Mouse (Mus musculus): Measurements from ENCODE around the gene Tns4. TPM values are rescaled to one million over a fixed set of nuclear protein-coding genes. Genes with fewer than 3 reads are reported as not detected.

Gene Tns4
- polyA plus RNA-seq, 1 experiment from 2014 or later, result 0.13 TPM

DNA sequence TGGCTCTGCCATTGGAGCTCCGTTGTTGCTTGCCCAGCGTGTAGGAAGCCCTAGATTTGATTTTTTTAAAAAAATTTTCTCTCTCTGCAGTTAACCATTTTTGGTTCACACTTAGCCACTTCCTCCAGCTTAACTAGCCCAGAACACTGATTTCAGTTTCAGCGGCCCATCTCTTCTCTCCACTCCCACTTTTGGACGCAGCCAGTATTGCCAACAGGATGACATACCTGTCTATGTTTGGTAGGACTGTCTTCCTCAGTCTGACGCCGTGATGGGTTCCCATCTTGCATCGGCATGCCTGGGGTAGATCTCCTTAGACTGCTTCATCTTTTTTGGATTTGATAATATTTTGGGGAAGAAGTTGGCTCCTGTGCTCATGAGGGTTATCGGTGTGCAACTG lies 1.3 kb upstream of the Tns4 start:
- H3K27ac ChIP-seq (ENCODE audit: low read depth, low read length), result no peak overlapping the region
- H3K4me1 ChIP-seq (ENCODE audit: control insufficient read depth, insufficient read depth, low read length), result no peaks in the 10 kb centered on the region
- H3K9me3 ChIP-seq (replicated peaks; ENCODE audit: control insufficient read depth, low read length), result no peaks in the 10 kb centered on the region
- H3K36me3 ChIP-seq (ENCODE audit: control insufficient read depth, insufficient read depth, low read length), result no peaks in the 10 kb centered on the region
- ATAC-seq (replicated peaks; ENCODE audit: insufficient number of reproducible peaks, low FRiP score, low TSS enrichment), result no peak
- H3K9ac ChIP-seq (ENCODE audit: low read depth, low read length), result no peak overlapping the region
- H3K27me3 ChIP-seq (ENCODE audit: control insufficient read depth, insufficient read depth, low read length), result no peaks in the 10 kb centered on the region
- no peak overlapping the region for H3K4me3 ChIP-seq (ENCODE audit: low read depth, low read length)
- WGBS (ENCODE audit: insufficient replicate concordance), result 81% methylated on average over 8 of the region's 8 CpGs
- no peak overlapping the region for H3K4me2 ChIP-seq

DNA sequence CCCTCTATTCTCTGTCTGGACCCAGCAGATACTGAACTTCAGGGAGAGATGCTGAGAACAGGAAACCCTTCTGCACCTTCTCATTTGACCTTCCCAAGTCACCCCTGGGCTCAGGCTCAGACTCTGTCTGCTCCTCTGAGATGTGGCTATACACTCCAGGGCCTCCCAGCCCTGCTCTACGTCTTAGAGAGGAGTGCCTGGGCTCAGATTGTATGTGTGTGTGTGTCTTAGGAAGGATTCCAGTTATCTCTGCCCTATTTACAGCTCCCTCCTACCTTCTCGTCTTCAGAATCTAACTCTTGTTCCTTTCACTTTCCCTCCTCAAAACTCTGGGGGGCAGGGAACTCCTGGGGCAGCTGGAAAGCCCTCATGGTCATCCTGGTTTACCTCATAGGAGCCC lies 620 bp downstream of the Tns4 start:
- no peak for ATAC-seq (replicated peaks; ENCODE audit: insufficient number of reproducible peaks, low FRiP score, low TSS enrichment)
- 22% methylated on average over 2 of the region's 2 CpGs for WGBS (ENCODE audit: insufficient replicate concordance)
- H3K4me1 ChIP-seq (ENCODE audit: control insufficient read depth, insufficient read depth, low read length), result no peaks in the 10 kb centered on the region
- no peaks in the 10 kb centered on the region for H3K27me3 ChIP-seq (ENCODE audit: control insufficient read depth, insufficient read depth, low read length)
- H3K4me2 ChIP-seq, result no peak overlapping the region
- H3K9ac ChIP-seq (ENCODE audit: low read depth, low read length), result no peak overlapping the region
- no peaks in the 10 kb centered on the region for H3K9me3 ChIP-seq (replicated peaks; ENCODE audit: control insufficient read depth, low read length)
- no peaks in the 10 kb centered on the region for H3K36me3 ChIP-seq (ENCODE audit: control insufficient read depth, insufficient read depth, low read length)
- no peak overlapping the region for H3K27ac ChIP-seq (ENCODE audit: low read depth, low read length)
- no peak overlapping the region for H3K4me3 ChIP-seq (ENCODE audit: low read depth, low read length)

DNA sequence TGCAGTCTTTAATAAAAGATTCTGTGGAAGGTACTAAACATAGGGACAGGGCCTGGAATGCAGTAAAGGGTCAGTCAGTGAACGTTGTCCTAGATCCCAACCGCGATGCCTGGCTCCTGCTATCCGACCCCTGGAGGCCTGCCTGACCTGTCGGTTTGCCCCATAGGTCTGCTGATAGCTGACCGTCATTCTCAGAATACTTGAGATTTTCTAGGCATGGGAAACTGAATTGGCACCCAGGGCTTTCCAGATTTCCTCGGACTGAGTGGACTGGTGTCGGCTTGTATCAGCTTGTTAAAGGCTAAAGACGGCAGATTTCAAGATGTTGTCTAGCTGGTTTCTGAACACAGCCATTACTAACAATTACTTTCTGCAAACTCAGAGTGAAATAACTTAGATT lies 4.7 kb downstream of the Tns4 start:
- 32% methylated on average over 9 of the region's 9 CpGs for WGBS (ENCODE audit: insufficient replicate concordance)
- H3K27ac ChIP-seq (ENCODE audit: low read depth, low read length), result no peak overlapping the region
- no peak overlapping the region for H3K4me2 ChIP-seq
- H3K27me3 ChIP-seq (ENCODE audit: control insufficient read depth, insufficient read depth, low read length), result no peaks in the 10 kb centered on the region
- 0 out of 2 replicates have a peak, but pooled peaks cover 3% of the 10 kb centered on the region for H3K4me1 ChIP-seq (ENCODE audit: control insufficient read depth, insufficient read depth, low read length)
- no peak overlapping the region for H3K4me3 ChIP-seq (ENCODE audit: low read depth, low read length)
- no peak overlapping the region for H3K9ac ChIP-seq (ENCODE audit: low read depth, low read length)
- ATAC-seq (replicated peaks; ENCODE audit: insufficient number of reproducible peaks, low FRiP score, low TSS enrichment), result no peak
- no peaks in the 10 kb centered on the region for H3K9me3 ChIP-seq (replicated peaks; ENCODE audit: control insufficient read depth, low read length)
- no peaks in the 10 kb centered on the region for H3K36me3 ChIP-seq (ENCODE audit: control insufficient read depth, insufficient read depth, low read length)

DNA sequence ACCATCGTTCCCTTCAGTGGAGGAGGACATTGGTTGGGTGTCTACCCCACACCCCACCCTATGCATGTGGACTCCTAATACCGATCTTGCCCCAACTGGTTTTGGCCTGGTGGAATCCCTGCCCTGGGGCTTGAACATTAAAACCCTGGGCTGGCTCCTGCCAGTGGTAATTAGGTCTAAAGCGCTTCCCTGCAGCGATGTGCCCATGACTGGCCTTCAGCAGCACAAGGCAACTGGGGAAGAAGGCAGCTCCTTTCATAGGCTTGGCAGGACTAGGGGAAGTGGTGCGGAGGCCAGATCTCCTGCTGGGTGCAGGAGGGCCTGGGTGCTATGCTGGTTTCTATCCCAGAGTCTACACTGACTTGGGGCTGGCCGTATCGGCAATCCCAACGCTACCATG lies 5.6 kb downstream of the Tns4 start:
- H3K36me3 ChIP-seq (ENCODE audit: control insufficient read depth, insufficient read depth, low read length), result no peaks in the 10 kb centered on the region
- no peaks in the 10 kb centered on the region for H3K9me3 ChIP-seq (replicated peaks; ENCODE audit: control insufficient read depth, low read length)
- no peaks in the 10 kb centered on the region; the same call in 1 of the 2 replicates for H3K27me3 ChIP-seq (ENCODE audit: control insufficient read depth, insufficient read depth, low read length)
- H3K4me2 ChIP-seq, result no peak overlapping the region
- H3K9ac ChIP-seq (ENCODE audit: low read depth, low read length), result no peak overlapping the region
- WGBS (ENCODE audit: insufficient replicate concordance), result 83% methylated on average over 8 of the region's 8 CpGs
- 0 out of 2 replicates have a peak, but pooled peaks cover 3% of the 10 kb centered on the region for H3K4me1 ChIP-seq (ENCODE audit: control insufficient read depth, insufficient read depth, low read length)
- ATAC-seq (replicated peaks; ENCODE audit: insufficient number of reproducible peaks, low FRiP score, low TSS enrichment), result no peak
- H3K4me3 ChIP-seq (ENCODE audit: low read depth, low read length), result no peak overlapping the region
- H3K27ac ChIP-seq (ENCODE audit: low read depth, low read length), result no peak overlapping the region

DNA sequence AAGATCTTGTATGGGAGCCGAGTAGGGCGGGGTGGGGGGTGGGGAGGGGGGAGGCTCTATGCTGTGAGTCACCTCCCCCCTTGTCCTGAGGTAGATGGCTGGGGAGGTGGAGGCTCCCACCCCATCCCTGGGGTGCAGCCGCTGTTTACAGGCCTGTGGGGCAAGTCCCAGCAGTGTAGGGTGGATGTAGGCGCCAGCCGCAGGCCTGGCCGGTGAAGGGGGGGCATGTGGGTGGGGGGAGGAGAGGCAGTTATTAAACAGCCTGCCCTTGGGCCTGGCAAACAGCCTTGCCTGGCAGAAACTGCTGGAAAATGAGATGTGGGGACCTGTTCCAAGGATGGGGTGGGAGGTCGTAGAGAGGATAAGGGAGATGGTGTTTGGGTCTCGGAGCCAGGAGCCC lies 7.0 kb downstream of the Tns4 start:
- no peak overlapping the region for H3K27ac ChIP-seq (ENCODE audit: low read depth, low read length)
- no peaks in the 10 kb centered on the region; the same call in 1 of the 2 replicates for H3K27me3 ChIP-seq (ENCODE audit: control insufficient read depth, insufficient read depth, low read length)
- no peak overlapping the region for H3K4me3 ChIP-seq (ENCODE audit: low read depth, low read length)
- H3K9ac ChIP-seq (ENCODE audit: low read depth, low read length), result no peak overlapping the region
- no peaks in the 10 kb centered on the region for H3K36me3 ChIP-seq (ENCODE audit: control insufficient read depth, insufficient read depth, low read length)
- H3K4me2 ChIP-seq, result no peak overlapping the region
- no peak for ATAC-seq (replicated peaks; ENCODE audit: insufficient number of reproducible peaks, low FRiP score, low TSS enrichment)
- 0 out of 2 replicates have a peak, but pooled peaks cover 3% of the 10 kb centered on the region for H3K4me1 ChIP-seq (ENCODE audit: control insufficient read depth, insufficient read depth, low read length)
- no peaks in the 10 kb centered on the region for H3K9me3 ChIP-seq (replicated peaks; ENCODE audit: control insufficient read depth, low read length)
- WGBS (ENCODE audit: insufficient replicate concordance), result 65% methylated on average over 8 of the region's 8 CpGs

DNA sequence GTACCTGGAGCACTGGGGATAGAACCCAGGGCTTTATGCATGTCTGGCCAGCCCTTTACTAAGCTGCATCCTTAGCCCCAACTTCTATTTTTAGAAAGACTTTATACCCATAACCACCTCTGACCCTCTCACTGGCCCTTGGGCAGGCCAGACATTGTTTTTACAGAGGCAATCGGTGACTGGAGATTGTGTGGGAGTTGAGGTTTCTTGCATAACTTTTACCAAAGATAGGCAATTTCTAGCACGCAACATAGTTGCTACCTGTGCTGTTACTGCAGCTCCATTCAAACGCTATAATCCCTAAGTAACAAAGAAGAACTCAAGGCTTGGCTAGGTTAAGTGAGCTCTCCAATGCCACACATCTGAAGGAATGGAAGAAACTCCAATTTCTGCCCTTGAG lies 7.5 kb downstream of the Tns4 start:
- Histone ChIP-seq H3K4me1 (ENCODE audit: control insufficient read depth, insufficient read depth, low read length) (0 out of 2 replicates have a peak, but pooled peaks cover 3% of the 10 kb centered on the region), H3K27me3 (ENCODE audit: control insufficient read depth, insufficient read depth, low read length) (no peaks in the 10 kb centered on the region; the same call in 1 of the 2 replicates), H3K36me3 (ENCODE audit: control insufficient read depth, insufficient read depth, low read length) (no peaks in the 10 kb centered on the region), H3K4me3 (ENCODE audit: low read depth, low read length) (no peak overlapping the region), H3K9me3 (replicated peaks; ENCODE audit: control insufficient read depth, low read length) (no peaks in the 10 kb centered on the region), H3K27ac (ENCODE audit: low read depth, low read length) (no peak overlapping the region), H3K9ac (ENCODE audit: low read depth, low read length) (no peak overlapping the region), H3K4me2 (no peak overlapping the region)
- WGBS (ENCODE audit: insufficient replicate concordance), result 57% methylated on average over 3 of the region's 3 CpGs
- no peak for ATAC-seq (replicated peaks; ENCODE audit: insufficient number of reproducible peaks, low FRiP score, low TSS enrichment)

DNA sequence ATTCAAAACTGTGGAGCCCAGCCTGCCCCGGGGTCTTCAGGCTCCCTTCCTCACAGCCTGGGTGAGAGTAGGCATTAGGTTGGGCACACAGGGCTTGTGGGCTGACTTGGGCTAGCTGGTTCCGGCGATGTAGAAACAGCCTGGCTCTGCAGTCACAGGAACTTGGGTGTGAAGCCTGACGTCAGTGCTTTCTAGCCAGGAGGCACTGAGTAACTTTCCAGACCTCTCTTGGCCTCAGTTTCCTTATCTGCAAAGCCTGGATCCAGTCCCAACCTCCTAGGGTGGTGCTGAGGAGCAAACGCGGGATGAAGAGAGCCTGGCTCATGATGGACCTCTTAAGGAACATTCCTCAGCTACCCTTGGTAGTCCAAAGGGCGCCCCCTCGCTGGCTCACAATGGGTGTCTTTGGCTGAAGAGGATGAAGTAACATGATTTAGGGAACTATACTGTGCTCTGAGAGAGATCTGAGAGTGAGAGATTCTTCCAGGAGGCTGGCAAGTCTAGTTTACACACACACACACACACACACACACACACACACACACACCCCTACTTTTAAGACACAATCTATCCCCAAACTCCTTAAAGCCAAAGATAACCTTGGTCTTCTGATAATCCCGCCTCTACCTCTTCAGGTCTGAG lies 8.1 kb downstream of the Tns4 start:
- 66% methylated on average over 9 of the region's 9 CpGs for WGBS (ENCODE audit: insufficient replicate concordance)
- no peak for ATAC-seq (replicated peaks; ENCODE audit: insufficient number of reproducible peaks, low FRiP score, low TSS enrichment)

DNA sequence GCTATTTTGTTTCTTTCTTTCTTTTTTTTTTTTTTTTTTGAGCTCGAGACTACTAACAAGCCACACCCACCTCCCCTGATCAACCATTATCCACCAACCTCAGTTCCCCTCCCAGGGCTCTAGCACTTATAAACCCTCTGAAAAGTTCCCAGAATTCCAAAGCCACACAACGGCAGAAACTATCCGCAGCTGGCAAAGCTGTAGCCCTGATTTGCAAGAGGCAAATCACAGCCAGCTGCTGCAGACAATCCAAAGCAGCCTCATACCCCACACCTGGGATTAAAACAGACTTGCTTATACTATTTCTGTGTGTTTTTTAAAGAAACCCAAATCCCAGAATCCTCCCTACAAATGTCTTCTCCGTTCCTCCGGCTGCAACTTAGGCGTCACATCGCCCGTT lies 11.2 kb downstream of the Tns4 start:
- WGBS (ENCODE audit: insufficient replicate concordance), result 81% methylated on average over 8 of the region's 8 CpGs

More for the DNA sequence above, 8.1 kb downstream of the Tns4 start:
- Histone ChIP-seq H3K4me2 (no peak overlapping the region), H3K4me3 (ENCODE audit: low read depth, low read length) (no peak overlapping the region), H3K4me1 (ENCODE audit: control insufficient read depth, insufficient read depth, low read length) (0 out of 2 replicates have a peak, but pooled peaks cover 3% of the 10 kb centered on the region), H3K9me3 (replicated peaks; ENCODE audit: control insufficient read depth, low read length) (no peaks in the 10 kb centered on the region), H3K9ac (ENCODE audit: low read depth, low read length) (no peak overlapping the region), H3K27me3 (ENCODE audit: control insufficient read depth, insufficient read depth, low read length) (no peaks in the 10 kb centered on the region; the same call in 1 of the 2 replicates), H3K27ac (ENCODE audit: low read depth, low read length) (no peak overlapping the region), H3K36me3 (ENCODE audit: control insufficient read depth, insufficient read depth, low read length) (no peaks in the 10 kb centered on the region)

More for the DNA sequence above, 11.2 kb downstream of the Tns4 start:
- Histone ChIP-seq H3K9ac (ENCODE audit: low read depth, low read length) (no peak overlapping the region), H3K27me3 (ENCODE audit: control insufficient read depth, insufficient read depth, low read length) (no peaks in the 10 kb centered on the region; the same call in 1 of the 2 replicates), H3K4me1 (ENCODE audit: control insufficient read depth, insufficient read depth, low read length) (0 out of 2 replicates have a peak, but pooled peaks cover 3% of the 10 kb centered on the region), H3K4me3 (ENCODE audit: low read depth, low read length) (no peak overlapping the region), H3K4me2 (no peak overlapping the region), H3K36me3 (ENCODE audit: control insufficient read depth, insufficient read depth, low read length) (no peaks in the 10 kb centered on the region), H3K9me3 (replicated peaks; ENCODE audit: control insufficient read depth, low read length) (no peaks in the 10 kb centered on the region), H3K27ac (ENCODE audit: low read depth, low read length) (no peak overlapping the region)
- no peak for ATAC-seq (replicated peaks; ENCODE audit: insufficient number of reproducible peaks, low FRiP score, low TSS enrichment)
